In genomic region chr1:182191181-182191580, GRCm38 (mm10) we compare ENCODE assay signal across 20 mouse cellular contexts. TPM values are rescaled to one million over a fixed set of nuclear protein-coding genes. Genes with fewer than 3 reads are reported as not detected.
"Had no signal": no experiment of that assay in that cellular context is flagged by ENCODE, and none has a peak within 500 bp of the region (broad histone marks: within the 10 kb centered on the region; RNA-seq: fewer than 3 reads in every experiment).

No protein-coding gene starts in this region.

- ATAC-seq: midbrain, embryonic 13.5 days had no signal

- H3K4me3 ChIP-seq: limb, embryonic 13.5 days; liver, embryonic 15.5 days; midbrain, embryonic 13.5 days; neural tube, embryonic 15.5 days had no signal

- H3K4me1 ChIP-seq: midbrain, embryonic 13.5 days; neural tube, embryonic 15.5 days had no signal

- H3K27me3 ChIP-seq: limb, embryonic 13.5 days; liver, embryonic 15.5 days; midbrain, embryonic 13.5 days; neural tube, embryonic 15.5 days had no signal

- H3K9ac ChIP-seq: limb, embryonic 13.5 days; liver, embryonic 15.5 days; lung, embryonic 14.5 days; midbrain, embryonic 13.5 days; neural tube, embryonic 15.5 days had no signal

- H3K4me2 ChIP-seq: limb, embryonic 13.5 days; liver, embryonic 15.5 days; lung, embryonic 14.5 days; midbrain, embryonic 13.5 days; neural tube, embryonic 15.5 days had no signal

- H3K9me3 ChIP-seq: liver, embryonic 15.5 days; midbrain, embryonic 13.5 days; neural tube, embryonic 15.5 days had no signal

- DNase-seq: kidney, adult 11 months; layer of hippocampus, adult 9-11 months; left cerebral cortex, postnatal 4 days; lung, embryonic 14.5 days; lung, postnatal 14 days; right cerebral cortex, postnatal 4 days; spleen, adult 18-20 months; thymus, postnatal 14 days had no signal

- H3K36me3 ChIP-seq: limb, embryonic 13.5 days; liver, embryonic 15.5 days; midbrain, embryonic 13.5 days; neural tube, embryonic 15.5 days had no signal

- H3K27ac ChIP-seq: kidney, postnatal 0 days; limb, embryonic 13.5 days; liver, embryonic 15.5 days; midbrain, embryonic 13.5 days; neural tube, embryonic 15.5 days had no signal

RNA-seq across cellular contexts. Expression of gene Vmn1r1, which starts 26.9 kb away (rescaled TPM):
- total RNA-seq: layer of hippocampus, adult 18-20 months; left cerebral cortex, postnatal 4 days; liver, adult 2 months; megakaryocyte progenitor cell, adult 5-6 weeks; midbrain, postnatal 0 days had no signal
- polyA plus RNA-seq: kidney, postnatal 0 days; limb, embryonic 13.5 days; liver, adult 2 months; liver, embryonic 15.5 days; lung, embryonic 14.5 days; midbrain, embryonic 13.5 days; midbrain, postnatal 0 days; neural tube, embryonic 11.5 days; neural tube, embryonic 15.5 days; stomach, embryonic 14.5 days; urinary bladder, adult 2 months had no signal
